Mouse (Mus musculus): ENCODE measurements around the gene Itgbl1. TPM values are rescaled to one million over a fixed set of nuclear protein-coding genes. Genes with fewer than 3 reads are reported as not detected.
"Not testable (repeated sequence)": the region's sequence is repeated elsewhere in the genome, so short reads cannot be mapped to it uniquely, and the experiment has no call there.

Itgbl1 gene
- 0.20 and 0.40 TPM in 2 replicates for polyA plus RNA-seq (2015; fragmentation: Nextera tagmentation; extraction: Ambion mirVana)

DNA sequence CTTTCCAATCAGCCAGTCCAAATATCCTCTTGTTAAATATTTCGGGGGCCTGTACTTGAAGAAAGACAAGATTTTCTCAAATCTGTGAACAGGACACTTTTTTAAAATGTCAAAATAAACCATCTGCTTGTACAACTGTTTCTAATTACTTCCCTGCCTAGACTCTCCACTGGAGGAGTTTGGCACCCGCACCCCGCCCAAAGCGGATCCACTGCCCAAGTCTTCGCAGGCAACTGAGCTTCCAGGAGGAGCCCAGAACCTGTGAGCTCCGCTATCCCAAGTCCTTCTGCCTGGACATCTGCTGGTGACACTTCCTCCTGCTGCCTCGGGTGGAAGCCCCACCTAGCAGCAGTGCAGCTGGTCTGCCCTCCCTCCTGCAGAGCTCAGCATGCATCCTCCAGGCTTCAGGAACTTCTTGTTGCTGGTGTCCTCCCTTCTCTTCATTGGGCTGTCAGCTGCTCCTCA is at the start of gene Itgbl1:
Gene Itgbl1, plus strand, starts transcription at position 51 of the 465 bp plus-strand sequence.
- Histone ChIP-seq H3K9me3 (replicated peaks; ENCODE audit: control insufficient read depth, low read length) (no peaks in the 10 kb centered on the region), H3K36me3 (ENCODE audit: control insufficient read depth, insufficient read depth, low read length) (no peaks in the 10 kb centered on the region)

DNA sequence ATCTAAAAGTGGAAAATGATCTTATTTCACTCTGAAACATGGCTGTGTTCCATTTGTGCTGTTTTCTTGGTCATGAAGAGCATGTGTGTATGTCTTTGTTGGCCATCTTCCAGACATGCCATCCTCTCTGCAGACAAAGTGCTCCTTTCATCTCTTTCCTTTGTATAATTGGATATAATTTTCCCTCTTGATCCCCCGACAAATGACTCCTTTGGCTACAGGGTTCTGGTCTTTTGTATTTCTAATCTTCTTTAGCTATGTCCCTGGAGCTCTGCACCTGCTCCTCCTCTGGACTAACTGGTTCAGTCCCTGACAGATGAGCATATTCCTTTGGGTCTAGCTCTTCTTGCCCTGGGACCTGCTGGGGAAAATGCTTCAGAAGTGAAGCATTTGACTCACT is 36.8 kb upstream of the Itgbl1 start:
- Histone ChIP-seq H3K9me3 (replicated peaks; ENCODE audit: control insufficient read depth, low read length) (no peaks in the 10 kb centered on the region), H3K4me3 (replicated peaks; ENCODE audit: low read length) (no peak overlapping the region), H3K27me3 (ENCODE audit: control insufficient read depth, insufficient read depth, low read length) (no peaks in the 10 kb centered on the region), H3K9ac (ENCODE audit: low read length) (no peak overlapping the region), H3K4me1 (ENCODE audit: control insufficient read depth, insufficient read depth, low read length) (no peaks in the 10 kb centered on the region), H3K27ac (ENCODE audit: low read length) (no peak overlapping the region), H3K4me2 (ENCODE audit: low read depth, low read length) (no peak overlapping the region), H3K36me3 (ENCODE audit: control insufficient read depth, insufficient read depth, low read length) (no peaks in the 10 kb centered on the region)
- ATAC-seq (ENCODE audit: insufficient read depth, low FRiP score): no peak
- 29% methylated on average over 1 of the region's 1 CpGs for WGBS

More for the DNA sequence above, at the start of gene Itgbl1:
- Histone ChIP-seq H3K27ac (ENCODE audit: low read length) (no peak within 1 kb of the TSS), H3K4me3 (replicated peaks; ENCODE audit: low read length) (no peak within 1 kb of the TSS), H3K4me1 (ENCODE audit: control insufficient read depth, insufficient read depth, low read length) (peaks cover 5% of the 10 kb centered on the region), H3K27me3 (ENCODE audit: control insufficient read depth, insufficient read depth, low read length) (no peaks in the 10 kb centered on the region), H3K4me2 (ENCODE audit: low read depth, low read length) (no peak within 1 kb of the TSS), H3K9ac (ENCODE audit: low read length) (no peak within 1 kb of the TSS)
- no peak for ATAC-seq (ENCODE audit: insufficient read depth, low FRiP score)
- 42% methylated on average over 7 of the region's 7 CpGs for WGBS

DNA sequence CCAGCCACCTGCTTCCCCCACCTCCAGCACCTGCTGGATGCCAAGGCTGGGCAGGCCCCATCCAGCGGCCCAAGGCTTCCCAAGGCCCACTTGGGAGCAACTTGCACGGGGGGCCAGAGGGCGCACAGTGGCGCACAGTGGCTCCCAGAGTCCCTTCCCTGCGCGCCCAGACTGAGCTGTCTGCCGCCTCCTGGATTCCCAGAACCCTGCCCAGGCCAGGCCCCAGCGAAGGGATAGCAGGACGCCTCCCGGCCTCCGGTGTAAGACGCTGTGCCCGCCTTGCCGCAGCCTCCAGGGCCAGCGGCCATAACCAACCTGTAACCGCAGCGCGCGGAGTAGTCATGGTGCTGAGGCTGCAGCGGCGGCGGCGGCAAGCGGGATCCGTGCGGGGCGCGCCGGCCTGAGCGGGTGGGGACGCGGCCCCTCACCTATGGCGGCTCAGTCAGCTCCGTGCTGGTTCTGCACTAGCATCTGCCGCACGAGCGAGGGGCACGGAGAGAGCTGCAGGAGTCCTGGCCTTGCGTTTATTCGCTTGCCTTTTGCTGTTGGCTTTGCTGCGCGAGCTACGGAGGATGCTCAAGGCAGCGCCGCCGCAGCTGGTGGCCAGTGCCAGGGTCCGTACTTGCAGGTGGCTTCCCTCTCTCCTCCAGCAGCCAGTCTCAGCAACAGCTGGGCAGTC is 33.1 kb upstream of the Itgbl1 start, which contains the start of gene Nalcn:
Gene Nalcn, minus strand, starts transcription at position 644 of the 679 bp plus-strand sequence.
- 2% methylated on average over 47 of the region's 47 CpGs for WGBS
- Histone ChIP-seq H3K4me2 (ENCODE audit: low read depth, low read length) (peak within 1 kb of the TSS; percentile 77), H3K9ac (ENCODE audit: low read length) (peak within 1 kb of the TSS; percentile 69), H3K9me3 (replicated peaks; ENCODE audit: control insufficient read depth, low read length) (no peaks in the 10 kb centered on the region), H3K4me3 (replicated peaks; ENCODE audit: low read length) (peak within 1 kb of the TSS; percentile 50), H3K27me3 (ENCODE audit: control insufficient read depth, insufficient read depth, low read length) (no peaks in the 10 kb centered on the region), H3K4me1 (ENCODE audit: control insufficient read depth, insufficient read depth, low read length) (no peaks in the 10 kb centered on the region), H3K27ac (ENCODE audit: low read length) (no peak within 1 kb of the TSS), H3K36me3 (ENCODE audit: control insufficient read depth, insufficient read depth, low read length) (no peaks in the 10 kb centered on the region)
- ATAC-seq (ENCODE audit: insufficient read depth, low FRiP score): peak; percentile 80

DNA sequence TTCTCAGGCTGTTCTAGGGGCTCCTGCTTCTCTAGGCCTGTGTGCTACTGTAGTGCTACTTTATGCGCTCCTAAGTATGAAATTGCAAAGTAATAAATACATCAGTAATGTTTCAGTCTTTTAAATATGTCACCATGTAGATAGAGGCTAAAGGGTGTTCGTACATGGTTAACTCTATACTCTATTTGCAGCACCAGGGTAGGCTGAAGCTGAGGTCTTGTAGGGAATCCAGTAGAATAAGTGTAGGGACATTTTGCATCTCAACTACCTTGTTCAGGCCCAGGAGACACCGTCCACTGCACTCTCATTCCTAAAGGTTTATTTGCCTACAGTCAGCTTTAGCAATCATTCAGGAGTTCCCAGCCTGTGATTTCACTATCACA is 32.6 kb upstream of the Itgbl1 start:
- Histone ChIP-seq H3K4me1 (ENCODE audit: control insufficient read depth, insufficient read depth, low read length) (no peaks in the 10 kb centered on the region), H3K9ac (ENCODE audit: low read length) (peak overlapping the region; percentile 69; the same call in 1 of the 2 replicates), H3K4me2 (ENCODE audit: low read depth, low read length) (peak overlapping the region; percentile 77), H3K4me3 (replicated peaks; ENCODE audit: low read length) (peak overlapping the region; percentile 50), H3K9me3 (replicated peaks; ENCODE audit: control insufficient read depth, low read length) (no peaks in the 10 kb centered on the region), H3K36me3 (ENCODE audit: control insufficient read depth, insufficient read depth, low read length) (no peaks in the 10 kb centered on the region), H3K27me3 (ENCODE audit: control insufficient read depth, insufficient read depth, low read length) (no peaks in the 10 kb centered on the region), H3K27ac (ENCODE audit: low read length) (no peak overlapping the region)
- WGBS: 49% methylated on average over 3 of the region's 3 CpGs
- no peak for ATAC-seq (ENCODE audit: insufficient read depth, low FRiP score)

DNA sequence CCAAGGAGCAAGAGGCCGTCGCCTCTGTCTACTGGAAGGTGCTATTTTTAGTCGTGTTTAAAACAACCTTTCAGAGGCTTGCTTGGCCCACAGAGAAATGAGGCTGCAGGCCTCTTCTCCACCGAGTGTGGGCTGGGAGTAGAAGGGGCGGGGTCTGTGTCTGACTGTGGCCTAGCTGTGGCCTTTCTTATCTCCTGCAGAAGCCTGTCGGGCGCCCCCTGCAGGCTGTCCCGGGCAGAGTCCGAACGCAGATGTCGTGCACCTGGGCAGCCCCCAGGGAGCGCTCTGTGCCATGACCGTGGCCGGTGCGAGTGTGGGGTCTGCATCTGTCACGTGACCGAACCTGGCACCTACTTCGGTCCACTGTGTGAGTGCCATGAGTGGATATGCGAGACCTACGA is 1.3 kb downstream of the Itgbl1 start:
- Histone ChIP-seq H3K4me3 (replicated peaks; ENCODE audit: low read length) (no peak overlapping the region), H3K36me3 (ENCODE audit: control insufficient read depth, insufficient read depth, low read length) (no peaks in the 10 kb centered on the region), H3K9me3 (replicated peaks; ENCODE audit: control insufficient read depth, low read length) (no peaks in the 10 kb centered on the region), H3K27ac (ENCODE audit: low read length) (no peak overlapping the region; the same call in 1 of the 2 replicates), H3K27me3 (ENCODE audit: control insufficient read depth, insufficient read depth, low read length) (no peaks in the 10 kb centered on the region), H3K4me2 (ENCODE audit: low read depth, low read length) (peak overlapping the region; percentile 21; the same call in 1 of the 2 replicates), H3K9ac (ENCODE audit: low read length) (no peak overlapping the region), H3K4me1 (ENCODE audit: control insufficient read depth, insufficient read depth, low read length) (peaks cover 5% of the 10 kb centered on the region)
- peak; percentile 84 for ATAC-seq (ENCODE audit: insufficient read depth, low FRiP score)
- WGBS: 19% methylated on average over 20 of the region's 20 CpGs

DNA sequence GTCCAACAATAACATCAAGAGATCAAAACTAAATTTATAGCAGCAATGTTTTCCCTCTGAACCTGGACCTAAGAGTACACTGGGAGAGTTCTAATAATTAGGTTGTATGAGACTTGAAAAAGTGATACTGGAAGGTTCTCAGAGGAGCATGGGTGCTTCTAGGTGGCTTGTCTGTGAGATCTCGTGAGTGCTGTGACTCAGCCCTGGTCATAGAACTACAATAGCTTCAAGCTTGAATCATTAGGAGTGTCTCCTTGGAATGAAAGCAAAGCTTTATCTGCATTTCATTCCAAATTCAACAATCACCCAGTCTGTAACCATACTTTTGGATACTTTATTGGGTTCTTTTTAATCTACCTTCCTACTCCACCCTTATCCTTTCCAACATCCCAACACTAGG is 2.6 kb downstream of the Itgbl1 start:
- WGBS: 77% methylated on average over 1 of the region's 1 CpGs
- no peaks in the 10 kb centered on the region for H3K36me3 ChIP-seq (ENCODE audit: control insufficient read depth, insufficient read depth, low read length)
- H3K4me2 ChIP-seq (ENCODE audit: low read depth, low read length): no peak overlapping the region
- ATAC-seq (ENCODE audit: insufficient read depth, low FRiP score): no peak
- no peak overlapping the region for H3K27ac ChIP-seq (ENCODE audit: low read length)
- peaks cover 5% of the 10 kb centered on the region for H3K4me1 ChIP-seq (ENCODE audit: control insufficient read depth, insufficient read depth, low read length)
- H3K9ac ChIP-seq (ENCODE audit: low read length): no peak overlapping the region
- H3K9me3 ChIP-seq (replicated peaks; ENCODE audit: control insufficient read depth, low read length): no peaks in the 10 kb centered on the region
- H3K27me3 ChIP-seq (ENCODE audit: control insufficient read depth, insufficient read depth, low read length): no peaks in the 10 kb centered on the region
- H3K4me3 ChIP-seq (replicated peaks; ENCODE audit: low read length): no peak overlapping the region

DNA sequence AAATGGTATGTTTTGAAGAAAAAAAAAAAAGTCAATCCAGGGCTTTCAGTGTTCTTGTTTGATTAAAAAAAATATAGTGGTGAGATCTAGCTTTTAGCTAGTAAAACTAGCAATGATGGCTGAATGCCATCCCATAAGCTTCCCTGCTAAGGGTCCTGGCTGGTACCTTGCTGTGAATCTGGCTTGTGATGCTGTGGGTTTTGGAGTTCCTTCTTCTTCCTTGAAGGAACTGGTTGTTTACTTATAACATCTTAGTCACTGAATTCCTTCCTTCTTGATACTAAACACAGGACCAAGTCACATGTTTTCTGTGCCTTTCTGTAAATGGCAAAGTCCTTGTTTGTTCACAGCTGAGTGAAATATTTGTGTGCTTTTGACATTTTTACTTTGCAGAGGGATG is 3.4 kb downstream of the Itgbl1 start:
- Histone ChIP-seq H3K36me3 (ENCODE audit: control insufficient read depth, insufficient read depth, low read length) (no peaks in the 10 kb centered on the region), H3K27ac (ENCODE audit: low read length) (no peak overlapping the region), H3K4me1 (ENCODE audit: control insufficient read depth, insufficient read depth, low read length) (peaks cover 5% of the 10 kb centered on the region), H3K27me3 (ENCODE audit: control insufficient read depth, insufficient read depth, low read length) (no peaks in the 10 kb centered on the region), H3K4me3 (replicated peaks; ENCODE audit: low read length) (no peak overlapping the region), H3K4me2 (ENCODE audit: low read depth, low read length) (no peak overlapping the region), H3K9me3 (replicated peaks; ENCODE audit: control insufficient read depth, low read length) (no peaks in the 10 kb centered on the region), H3K9ac (ENCODE audit: low read length) (no peak overlapping the region)
- no peak for ATAC-seq (ENCODE audit: insufficient read depth, low FRiP score)

DNA sequence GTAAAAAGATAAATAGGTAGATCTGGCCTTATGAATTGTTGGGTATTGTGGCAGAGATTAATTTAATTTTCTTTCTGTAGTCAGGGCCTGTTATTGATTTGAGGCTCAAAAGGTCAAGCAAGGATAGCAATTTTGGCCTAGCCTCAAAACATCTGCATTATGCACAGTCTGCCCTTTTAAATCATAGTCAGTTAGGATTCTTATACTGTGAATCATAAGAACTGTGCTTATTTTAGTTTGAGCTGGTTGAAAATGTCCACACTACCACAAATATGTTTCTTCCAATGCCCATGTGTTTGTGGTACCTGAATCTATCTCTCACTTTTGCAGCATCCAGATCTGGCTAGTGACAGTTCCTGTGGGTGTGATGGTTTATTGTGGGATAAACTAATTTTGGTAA is 4.7 kb downstream of the Itgbl1 start:
- no peak overlapping the region for H3K4me3 ChIP-seq (replicated peaks; ENCODE audit: low read length)
- H3K27me3 ChIP-seq (ENCODE audit: control insufficient read depth, insufficient read depth, low read length): no peaks in the 10 kb centered on the region

DNA sequence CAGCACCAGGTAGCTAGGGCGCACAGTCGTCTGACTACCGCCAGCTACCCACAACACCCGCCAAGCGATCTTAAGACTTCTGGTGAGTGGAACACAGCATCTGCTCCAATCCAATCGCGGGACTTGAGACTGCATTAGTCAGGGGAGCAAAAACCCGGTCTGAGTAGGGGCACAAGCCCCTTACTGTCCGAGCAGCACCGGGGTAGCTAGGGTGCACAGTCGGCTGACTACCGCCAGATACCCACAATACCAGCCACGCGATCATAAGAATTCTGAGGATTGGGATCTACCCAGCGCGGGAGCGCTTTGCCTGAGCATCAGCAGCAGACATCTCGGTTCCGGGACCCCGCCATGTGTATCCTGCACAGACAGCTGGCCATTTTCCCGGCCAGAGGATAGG is 11.3 kb downstream of the Itgbl1 start:
- not testable (repeated sequence) for H3K27ac ChIP-seq (ENCODE audit: low read length); H3K4me2 ChIP-seq (ENCODE audit: low read depth, low read length); H3K9me3 ChIP-seq (replicated peaks; ENCODE audit: control insufficient read depth, low read length); H3K27me3 ChIP-seq (ENCODE audit: control insufficient read depth, insufficient read depth, low read length); H3K4me1 ChIP-seq (ENCODE audit: control insufficient read depth, insufficient read depth, low read length); H3K9ac ChIP-seq (ENCODE audit: low read length); H3K36me3 ChIP-seq (ENCODE audit: control insufficient read depth, insufficient read depth, low read length); H3K4me3 ChIP-seq (replicated peaks; ENCODE audit: low read length); ATAC-seq (ENCODE audit: insufficient read depth, low FRiP score)
- WGBS: 67% methylated on average over 21 of the region's 21 CpGs

More for the DNA sequence above, 4.7 kb downstream of the Itgbl1 start:
- H3K9ac ChIP-seq (ENCODE audit: low read length): no peak overlapping the region
- no peaks in the 10 kb centered on the region for H3K36me3 ChIP-seq (ENCODE audit: control insufficient read depth, insufficient read depth, low read length)
- no peak overlapping the region for H3K4me2 ChIP-seq (ENCODE audit: low read depth, low read length)
- no peak overlapping the region for H3K27ac ChIP-seq (ENCODE audit: low read length)
- ATAC-seq (ENCODE audit: insufficient read depth, low FRiP score): no peak
- peaks cover 5% of the 10 kb centered on the region for H3K4me1 ChIP-seq (ENCODE audit: control insufficient read depth, insufficient read depth, low read length)
- no peaks in the 10 kb centered on the region for H3K9me3 ChIP-seq (replicated peaks; ENCODE audit: control insufficient read depth, low read length)
